Mouse (Mus musculus): Measurements from ENCODE around the gene Lgalsl. TPM values are rescaled to one million over a fixed set of nuclear protein-coding genes. Genes with fewer than 3 reads are reported as not detected.

The Lgalsl gene
- polyA plus RNA-seq, 1 experiment from 2014 or later: 26.0 TPM

DNA sequence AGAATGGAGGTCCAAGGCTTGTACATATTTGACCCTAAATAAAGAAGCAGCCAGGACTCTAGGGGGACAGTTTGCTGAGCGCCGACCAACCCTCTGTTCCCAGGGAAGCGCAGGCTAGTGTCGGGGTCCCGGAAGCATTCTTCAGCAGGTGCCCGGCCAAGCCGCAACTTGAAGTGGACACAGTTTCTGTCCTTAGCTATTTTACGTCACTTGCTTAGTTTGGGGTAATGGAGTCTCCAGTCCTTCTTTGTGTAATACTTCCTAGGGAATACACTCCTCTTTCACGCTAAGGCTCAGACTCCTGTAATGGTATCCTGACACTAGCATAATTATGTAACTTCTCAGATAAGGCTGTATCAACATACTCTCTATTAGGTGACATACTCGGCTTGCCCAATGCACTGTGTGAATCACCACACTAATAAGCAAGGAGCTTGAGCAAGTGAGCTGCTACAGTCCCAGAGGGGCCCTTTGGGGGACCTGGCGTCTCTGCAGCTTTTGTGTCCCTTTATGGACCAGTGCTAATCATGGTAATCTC, 813 bp upstream of the Lgalsl start:
- H3K4me1 ChIP-seq (ENCODE audit: control insufficient read depth, insufficient read depth, low read length): peaks cover 7% of the 10 kb centered on the region
- H3K4me3 ChIP-seq (ENCODE audit: low read depth, low read length): peak overlapping the region; percentile 89
- no peak overlapping the region for H3K27ac ChIP-seq (ENCODE audit: low read depth, low read length)
- H3K27me3 ChIP-seq (ENCODE audit: control insufficient read depth, insufficient read depth, low read length): 0 out of 2 replicates have a peak, but pooled peaks cover 3% of the 10 kb centered on the region
- peak; percentile 3; the same call in 1 of the 2 replicates for ATAC-seq (ENCODE audit: insufficient read depth, low FRiP score, low TSS enrichment)
- H3K9ac ChIP-seq (ENCODE audit: low read length): peak overlapping the region; percentile 91
- peak overlapping the region; percentile 80 for H3K4me2 ChIP-seq (ENCODE audit: low read depth)
- no peaks in the 10 kb centered on the region for H3K9me3 ChIP-seq (ENCODE audit: control insufficient read depth, low read length)
- no peaks in the 10 kb centered on the region for H3K36me3 ChIP-seq (ENCODE audit: control insufficient read depth, insufficient read depth, low read length)
- no peak for DNase-seq (ENCODE audit: low spot score)
- 19% methylated on average over 11 of the region's 11 CpGs for WGBS

DNA sequence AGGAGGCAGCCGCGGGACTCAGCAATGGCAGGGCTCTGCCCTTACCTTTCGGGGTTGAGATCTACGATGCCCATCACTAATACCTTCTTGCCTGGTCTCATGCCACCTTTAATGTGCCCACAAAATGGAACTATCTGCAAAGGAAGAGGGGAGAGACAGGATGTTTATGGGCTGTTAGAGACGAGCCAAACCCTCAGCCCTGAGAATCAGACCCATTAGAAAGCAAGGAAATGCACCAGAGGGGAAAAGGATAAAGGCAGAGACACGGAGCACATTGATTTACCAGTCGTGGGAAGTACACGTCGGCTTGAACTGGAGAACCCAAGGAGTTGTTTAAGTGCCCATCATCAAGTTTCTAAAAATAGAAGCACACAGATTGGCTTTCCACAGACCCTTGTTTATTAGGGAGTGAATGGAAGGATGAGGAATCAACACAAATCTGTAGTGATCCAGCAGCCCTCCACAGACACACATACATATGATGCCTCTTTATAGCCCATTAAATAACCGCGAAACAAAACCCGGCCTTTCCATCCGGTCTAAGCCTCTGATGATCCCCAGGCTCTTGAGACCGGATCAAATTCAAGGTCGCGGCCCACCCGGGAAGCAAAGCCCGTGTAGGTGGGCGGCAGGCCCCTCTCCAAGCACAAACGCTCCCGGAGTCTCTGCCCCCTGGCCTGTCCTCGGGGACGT, 717 bp downstream of the Lgalsl start:
- peaks cover 7% of the 10 kb centered on the region for H3K4me1 ChIP-seq (ENCODE audit: control insufficient read depth, insufficient read depth, low read length)
- H3K27me3 ChIP-seq (ENCODE audit: control insufficient read depth, insufficient read depth, low read length): 0 out of 2 replicates have a peak, but pooled peaks cover 3% of the 10 kb centered on the region
- peak overlapping the region; percentile 70; the same call in 1 of the 2 replicates for H3K27ac ChIP-seq (ENCODE audit: low read depth, low read length)
- no peak; the same call in 1 of the 2 replicates for ATAC-seq (ENCODE audit: insufficient read depth, low FRiP score, low TSS enrichment)
- H3K4me3 ChIP-seq (ENCODE audit: low read depth, low read length): peak overlapping the region; percentile 89
- H3K4me2 ChIP-seq (ENCODE audit: low read depth): peak overlapping the region; percentile 80
- DNase-seq (ENCODE audit: low spot score): no peak
- no peaks in the 10 kb centered on the region for H3K36me3 ChIP-seq (ENCODE audit: control insufficient read depth, insufficient read depth, low read length)
- no peaks in the 10 kb centered on the region for H3K9me3 ChIP-seq (ENCODE audit: control insufficient read depth, low read length)
- H3K9ac ChIP-seq (ENCODE audit: low read length): peak overlapping the region; percentile 91
- 15% methylated on average over 23 of the region's 23 CpGs for WGBS

GRCm38 (mm10) chr11:20829056-20829686, 1.7 kb downstream of the Lgalsl start:
- no peak overlapping the region for H3K9ac ChIP-seq (ENCODE audit: low read length)
- peaks cover 7% of the 10 kb centered on the region for H3K4me1 ChIP-seq (ENCODE audit: control insufficient read depth, insufficient read depth, low read length)
- no peak for DNase-seq (ENCODE audit: low spot score)
- 0 out of 2 replicates have a peak, but pooled peaks cover 3% of the 10 kb centered on the region for H3K27me3 ChIP-seq (ENCODE audit: control insufficient read depth, insufficient read depth, low read length)
- no peaks in the 10 kb centered on the region for H3K36me3 ChIP-seq (ENCODE audit: control insufficient read depth, insufficient read depth, low read length)
- 69% methylated on average over 9 of the region's 9 CpGs for WGBS
- no peak for ATAC-seq (ENCODE audit: insufficient read depth, low FRiP score, low TSS enrichment)
- H3K4me3 ChIP-seq (ENCODE audit: low read depth, low read length): no peak overlapping the region
- H3K9me3 ChIP-seq (ENCODE audit: control insufficient read depth, low read length): no peaks in the 10 kb centered on the region
- H3K4me2 ChIP-seq (ENCODE audit: low read depth): no peak overlapping the region
- no peak overlapping the region for H3K27ac ChIP-seq (ENCODE audit: low read depth, low read length)

DNA sequence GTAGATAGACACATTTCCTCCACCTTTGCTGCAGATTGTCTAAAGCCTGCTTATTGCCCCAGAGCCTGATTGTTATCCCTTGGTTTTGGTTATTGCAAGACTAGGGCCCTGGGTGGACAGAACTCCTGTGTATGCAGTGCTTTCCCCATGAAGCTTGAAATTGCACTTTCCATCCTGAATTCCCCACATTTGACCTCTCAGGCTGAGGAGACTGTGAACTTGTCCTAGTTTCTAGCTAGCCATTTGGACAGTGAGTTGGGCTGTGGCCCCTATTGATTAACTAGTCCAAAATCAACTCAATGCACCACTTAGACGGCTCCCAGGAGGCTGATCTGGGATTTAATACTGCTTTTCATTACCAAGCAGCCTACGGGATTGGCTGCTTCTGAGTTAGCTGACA, 6.9 kb downstream of the Lgalsl start:
- Histone ChIP-seq H3K27me3 (ENCODE audit: control insufficient read depth, insufficient read depth, low read length) (no peaks in the 10 kb centered on the region), H3K9ac (ENCODE audit: low read length) (no peak overlapping the region), H3K4me1 (ENCODE audit: control insufficient read depth, insufficient read depth, low read length) (no peaks in the 10 kb centered on the region), H3K36me3 (ENCODE audit: control insufficient read depth, insufficient read depth, low read length) (no peaks in the 10 kb centered on the region), H3K27ac (ENCODE audit: low read depth, low read length) (no peak overlapping the region), H3K9me3 (ENCODE audit: control insufficient read depth, low read length) (no peaks in the 10 kb centered on the region), H3K4me2 (ENCODE audit: low read depth) (no peak overlapping the region), H3K4me3 (ENCODE audit: low read depth, low read length) (no peak overlapping the region)
- DNase-seq (ENCODE audit: low spot score) (no peak), ATAC-seq (ENCODE audit: insufficient read depth, low FRiP score, low TSS enrichment) (no peak)
- 81% methylated on average over 2 of the region's 2 CpGs for WGBS

GRCm38 (mm10) chr11:20823301-20823700, 7.6 kb downstream of the Lgalsl start:
- no peak overlapping the region for H3K4me3 ChIP-seq (ENCODE audit: low read depth, low read length)
- no peak overlapping the region for H3K4me2 ChIP-seq (ENCODE audit: low read depth)
- no peak for DNase-seq (ENCODE audit: low spot score)
- H3K27me3 ChIP-seq (ENCODE audit: control insufficient read depth, insufficient read depth, low read length): no peaks in the 10 kb centered on the region
- WGBS: 90% methylated on average over 2 of the region's 2 CpGs
- no peak overlapping the region for H3K27ac ChIP-seq (ENCODE audit: low read depth, low read length)
- no peaks in the 10 kb centered on the region for H3K4me1 ChIP-seq (ENCODE audit: control insufficient read depth, insufficient read depth, low read length)
- no peaks in the 10 kb centered on the region for H3K9me3 ChIP-seq (ENCODE audit: control insufficient read depth, low read length)
- no peak overlapping the region for H3K9ac ChIP-seq (ENCODE audit: low read length)
- no peaks in the 10 kb centered on the region for H3K36me3 ChIP-seq (ENCODE audit: control insufficient read depth, insufficient read depth, low read length)
- ATAC-seq (ENCODE audit: insufficient read depth, low FRiP score, low TSS enrichment): no peak

GRCm38 (mm10) chr11:20821351-20821750, 9.5 kb downstream of the Lgalsl start:
- no peak overlapping the region for H3K9ac ChIP-seq (ENCODE audit: low read length)
- H3K36me3 ChIP-seq (ENCODE audit: control insufficient read depth, insufficient read depth, low read length): no peaks in the 10 kb centered on the region
- WGBS: 84% methylated on average over 7 of the region's 7 CpGs
- no peak overlapping the region for H3K27ac ChIP-seq (ENCODE audit: low read depth, low read length)
- H3K4me2 ChIP-seq (ENCODE audit: low read depth): no peak overlapping the region
- no peaks in the 10 kb centered on the region for H3K4me1 ChIP-seq (ENCODE audit: control insufficient read depth, insufficient read depth, low read length)
- ATAC-seq (ENCODE audit: insufficient read depth, low FRiP score, low TSS enrichment) (no peak), DNase-seq (ENCODE audit: low spot score) (no peak)
- no peaks in the 10 kb centered on the region for H3K27me3 ChIP-seq (ENCODE audit: control insufficient read depth, insufficient read depth, low read length)
- H3K4me3 ChIP-seq (ENCODE audit: low read depth, low read length): no peak overlapping the region
- H3K9me3 ChIP-seq (ENCODE audit: control insufficient read depth, low read length): no peaks in the 10 kb centered on the region

GRCm38 (mm10) chr11:20813901-20814523, 16.8 kb downstream of the Lgalsl start:
- H3K36me3 ChIP-seq (ENCODE audit: control insufficient read depth, insufficient read depth, low read length): no peaks in the 10 kb centered on the region
- no peak overlapping the region for H3K9ac ChIP-seq (ENCODE audit: low read length)
- H3K4me1 ChIP-seq (ENCODE audit: control insufficient read depth, insufficient read depth, low read length): no peaks in the 10 kb centered on the region
- H3K4me2 ChIP-seq (ENCODE audit: low read depth): no peak overlapping the region
- H3K27me3 ChIP-seq (ENCODE audit: control insufficient read depth, insufficient read depth, low read length): no peaks in the 10 kb centered on the region
- WGBS: 82% methylated on average over 6 of the region's 6 CpGs
- no peak for ATAC-seq (ENCODE audit: insufficient read depth, low FRiP score, low TSS enrichment)
- no peak overlapping the region for H3K4me3 ChIP-seq (ENCODE audit: low read depth, low read length)
- H3K27ac ChIP-seq (ENCODE audit: low read depth, low read length): no peak overlapping the region
- DNase-seq (ENCODE audit: low spot score): no peak
- H3K9me3 ChIP-seq (ENCODE audit: control insufficient read depth, low read length): no peaks in the 10 kb centered on the region

DNA sequence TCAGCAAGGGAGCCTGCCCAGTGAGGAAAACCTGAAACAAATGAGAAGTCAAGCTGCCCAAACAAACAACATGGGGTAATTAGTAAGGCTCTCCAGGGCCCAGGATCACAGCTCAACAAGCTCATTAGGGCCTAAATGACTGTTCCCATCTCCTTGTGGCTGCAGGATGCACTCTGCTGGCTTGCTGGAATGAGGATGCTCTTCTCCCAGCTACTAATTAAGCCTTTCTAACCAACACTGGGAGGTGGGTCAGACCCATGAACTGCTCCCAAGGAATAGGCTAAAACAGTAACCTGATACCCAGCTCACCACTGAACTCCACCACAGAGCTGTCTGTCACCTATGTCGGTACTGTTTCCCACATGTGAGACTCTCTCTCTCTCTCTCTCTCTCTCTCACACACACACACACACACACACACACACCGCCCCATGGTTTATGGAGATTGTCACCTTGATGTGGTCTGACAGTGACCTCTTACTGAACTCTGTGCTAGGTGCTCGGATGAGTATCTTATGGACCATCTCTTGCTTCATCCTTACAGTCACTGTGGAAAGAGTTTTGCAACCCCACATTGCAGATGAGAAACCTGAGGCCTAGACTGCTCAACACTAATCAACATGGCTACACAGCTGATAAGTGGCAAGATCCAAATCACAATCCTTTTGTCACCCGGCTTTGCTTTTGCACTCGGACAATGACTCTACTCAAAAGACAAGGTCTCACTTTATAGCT, 18.5 kb downstream of the Lgalsl start:
- 57% methylated on average over 5 of the region's 5 CpGs for WGBS
- no peak overlapping the region for H3K27ac ChIP-seq (ENCODE audit: low read depth, low read length)
- no peak for ATAC-seq (ENCODE audit: insufficient read depth, low FRiP score, low TSS enrichment)

More for the DNA sequence above, 18.5 kb downstream of the Lgalsl start:
- Histone ChIP-seq H3K27me3 (ENCODE audit: control insufficient read depth, insufficient read depth, low read length) (no peaks in the 10 kb centered on the region), H3K4me2 (ENCODE audit: low read depth) (no peak overlapping the region), H3K9ac (ENCODE audit: low read length) (no peak overlapping the region), H3K36me3 (ENCODE audit: control insufficient read depth, insufficient read depth, low read length) (no peaks in the 10 kb centered on the region), H3K4me1 (ENCODE audit: control insufficient read depth, insufficient read depth, low read length) (no peaks in the 10 kb centered on the region), H3K4me3 (ENCODE audit: low read depth, low read length) (no peak overlapping the region), H3K9me3 (ENCODE audit: control insufficient read depth, low read length) (no peaks in the 10 kb centered on the region)
- DNase-seq (ENCODE audit: low spot score): no peak
